Mouse (Mus musculus): ENCODE measurements at regions not wholly inside any gene's neighbourhood (a gene's known extent, or its start where the extent isn't known, plus 50 kb on each side); places are given as distances from the start of the nearest gene placed in this dataset.

GRCm38 (mm10) chr3:18989577-18990240 is 638.8 kb downstream of the 1700064H15Rik start:
- Histone ChIP-seq H3K4me3 (no peak overlapping the region), H3K27ac (no peak overlapping the region), H3K79me2 (replicated peaks; ENCODE audit: control insufficient read depth, insufficient read depth, low read length) (no peaks in the 10 kb centered on the region), H3K27me3 (ENCODE audit: control insufficient read depth, insufficient read depth, low read length) (no peaks in the 10 kb centered on the region), H3K4me1 (ENCODE audit: control insufficient read depth, insufficient read depth, low read length) (no peaks in the 10 kb centered on the region), H3K36me3 (ENCODE audit: control insufficient read depth, insufficient read depth, low read length) (no peaks in the 10 kb centered on the region), H3K9ac (ENCODE audit: low read depth, low read length) (no peak overlapping the region)
- intact Hi-C loops (cut with DNase I): no loop called here
- peak; percentile 16 to 35 for DNase-seq
- WGBS: 44% methylated on average over 13 of the region's 13 CpGs
- no peak for TF ChIP-seq CTCF (IDR thresholded peaks at IDR 0.05)
- TF ChIP-seq POLR2A (IDR thresholded peaks at IDR 0.05; ENCODE audit: insufficient read depth, low read depth, low read length): no peak
- no peak for TF ChIP-seq EP300 (IDR thresholded peaks at IDR 0.05; ENCODE audit: insufficient read depth, low read depth, low read length)

- intact Hi-C loops (cut with DNase I): no loop called here
- H3K9ac ChIP-seq (ENCODE audit: low read depth, low read length): no peak overlapping the region
- no peaks in the 10 kb centered on the region for H3K4me1 ChIP-seq (ENCODE audit: control insufficient read depth, insufficient read depth, low read length)
- peak; percentile 20 to 23 for DNase-seq
- TF ChIP-seq CTCF (IDR thresholded peaks at IDR 0.05) (no peak), EP300 (IDR thresholded peaks at IDR 0.05; ENCODE audit: insufficient read depth, low read depth, low read length) (no peak), POLR2A (IDR thresholded peaks at IDR 0.05; ENCODE audit: insufficient read depth, low read depth, low read length) (no peak)
- H3K4me3 ChIP-seq: no peak overlapping the region
- H3K79me2 ChIP-seq (replicated peaks; ENCODE audit: control insufficient read depth, insufficient read depth, low read length): no peaks in the 10 kb centered on the region
- H3K27ac ChIP-seq: no peak overlapping the region
- WGBS: 57% methylated on average over 5 of the region's 5 CpGs
- H3K27me3 ChIP-seq (ENCODE audit: control insufficient read depth, insufficient read depth, low read length): no peaks in the 10 kb centered on the region
- no peaks in the 10 kb centered on the region for H3K36me3 ChIP-seq (ENCODE audit: control insufficient read depth, insufficient read depth, low read length)
These were observed 628.3 kb downstream of the 1700064H15Rik start for GRCm38 (mm10) chr3:19000179-19000578.

GRCm38 (mm10) chr3:19002056-19002455 is 626.4 kb downstream of the 1700064H15Rik start:
- WGBS: 76% methylated on average over 7 of the region's 7 CpGs

GRCm38 (mm10) chr3:19004792-19005191 is 623.7 kb downstream of the 1700064H15Rik start:
- Histone ChIP-seq H3K4me1 (ENCODE audit: control insufficient read depth, insufficient read depth, low read length) (no peaks in the 10 kb centered on the region), H3K27me3 (ENCODE audit: control insufficient read depth, insufficient read depth, low read length) (no peaks in the 10 kb centered on the region), H3K79me2 (replicated peaks; ENCODE audit: control insufficient read depth, insufficient read depth, low read length) (no peaks in the 10 kb centered on the region), H3K36me3 (ENCODE audit: control insufficient read depth, insufficient read depth, low read length) (no peaks in the 10 kb centered on the region), H3K4me3 (no peak overlapping the region), H3K27ac (no peak overlapping the region), H3K9ac (ENCODE audit: low read depth, low read length) (no peak overlapping the region)
- TF ChIP-seq POLR2A (IDR thresholded peaks at IDR 0.05; ENCODE audit: insufficient read depth, low read depth, low read length) (no peak), EP300 (IDR thresholded peaks at IDR 0.05; ENCODE audit: insufficient read depth, low read depth, low read length) (no peak), CTCF (IDR thresholded peaks at IDR 0.05) (no peak)
- intact Hi-C loops (cut with DNase I): no loop called here
- DNase-seq: no peak
- WGBS: 50% methylated on average over 1 of the region's 1 CpGs

More at GRCm38 (mm10) chr3:19002056-19002455, 626.4 kb downstream of the 1700064H15Rik start:
- no peaks in the 10 kb centered on the region for H3K27me3 ChIP-seq (ENCODE audit: control insufficient read depth, insufficient read depth, low read length)
- H3K9ac ChIP-seq (ENCODE audit: low read depth, low read length): no peak overlapping the region
- DNase-seq: no peak
- no peaks in the 10 kb centered on the region for H3K36me3 ChIP-seq (ENCODE audit: control insufficient read depth, insufficient read depth, low read length)
- H3K79me2 ChIP-seq (replicated peaks; ENCODE audit: control insufficient read depth, insufficient read depth, low read length): no peaks in the 10 kb centered on the region
- intact Hi-C loops (cut with DNase I): no loop called here
- no peak overlapping the region for H3K27ac ChIP-seq
- H3K4me1 ChIP-seq (ENCODE audit: control insufficient read depth, insufficient read depth, low read length): no peaks in the 10 kb centered on the region
- H3K4me3 ChIP-seq: no peak overlapping the region
- TF ChIP-seq CTCF (IDR thresholded peaks at IDR 0.05) (no peak), EP300 (IDR thresholded peaks at IDR 0.05; ENCODE audit: insufficient read depth, low read depth, low read length) (no peak), POLR2A (IDR thresholded peaks at IDR 0.05; ENCODE audit: insufficient read depth, low read depth, low read length) (no peak)

- H3K9ac ChIP-seq (ENCODE audit: low read depth, low read length): no peak overlapping the region
- H3K4me1 ChIP-seq (ENCODE audit: control insufficient read depth, insufficient read depth, low read length): no peaks in the 10 kb centered on the region
- DNase-seq: no peak
- H3K27ac ChIP-seq: no peak overlapping the region
- no peaks in the 10 kb centered on the region for H3K79me2 ChIP-seq (replicated peaks; ENCODE audit: control insufficient read depth, insufficient read depth, low read length)
- no peaks in the 10 kb centered on the region for H3K36me3 ChIP-seq (ENCODE audit: control insufficient read depth, insufficient read depth, low read length)
- intact Hi-C loops (cut with DNase I): no loop called here
- no peak overlapping the region for H3K4me3 ChIP-seq
- 56% methylated on average over 3 of the region's 3 CpGs for WGBS
- no peak for TF ChIP-seq CTCF (IDR thresholded peaks at IDR 0.05)
- TF ChIP-seq EP300 (IDR thresholded peaks at IDR 0.05; ENCODE audit: insufficient read depth, low read depth, low read length): no peak
- TF ChIP-seq POLR2A (IDR thresholded peaks at IDR 0.05; ENCODE audit: insufficient read depth, low read depth, low read length): no peak
- no peaks in the 10 kb centered on the region for H3K27me3 ChIP-seq (ENCODE audit: control insufficient read depth, insufficient read depth, low read length)
These were observed 583.9 kb downstream of the 1700064H15Rik start for GRCm38 (mm10) chr3:19044566-19044965.

- H3K9ac ChIP-seq (ENCODE audit: low read depth, low read length): no peak overlapping the region
- TF ChIP-seq CTCF (IDR thresholded peaks at IDR 0.05): no peak
- no peak for TF ChIP-seq POLR2A (IDR thresholded peaks at IDR 0.05; ENCODE audit: insufficient read depth, low read depth, low read length)
- TF ChIP-seq EP300 (IDR thresholded peaks at IDR 0.05; ENCODE audit: insufficient read depth, low read depth, low read length): no peak
- H3K27me3 ChIP-seq (ENCODE audit: control insufficient read depth, insufficient read depth, low read length): no peaks in the 10 kb centered on the region
- no peaks in the 10 kb centered on the region for H3K36me3 ChIP-seq (ENCODE audit: control insufficient read depth, insufficient read depth, low read length)
- H3K4me3 ChIP-seq: no peak overlapping the region
- H3K27ac ChIP-seq: no peak overlapping the region
- no peaks in the 10 kb centered on the region for H3K79me2 ChIP-seq (replicated peaks; ENCODE audit: control insufficient read depth, insufficient read depth, low read length)
- intact Hi-C loops (cut with DNase I): no loop called here
- H3K4me1 ChIP-seq (ENCODE audit: control insufficient read depth, insufficient read depth, low read length): no peaks in the 10 kb centered on the region
- no peak for DNase-seq
These were observed 582.5 kb downstream of the 1700064H15Rik start for GRCm38 (mm10) chr3:19045933-19046332.
